Mouse (Mus musculus) bone marrow, adult 2 months (tissue): ENCODE data around the gene Mpz. TPM values are rescaled to one million over a fixed set of nuclear protein-coding genes. Genes with fewer than 3 reads are reported as not detected.

Source experiments
- H3K27ac ChIP-seq: fragments of 200-500 bp; 2 replicates; pipeline ENCODE4 v1.5.1; 2012; ENCODE audit warnings: low read depth, mild to moderate bottlenecking, control low read depth, inconsistent platforms, low read length; ENCODE audit not compliant: control insufficient read depth, poor library complexity, insufficient read depth
- H3K4me1 ChIP-seq: fragments of 200-500 bp; 2 replicates; pipeline ENCODE4 v1.6.1; 2011; ENCODE audit warnings: low read length; ENCODE audit not compliant: control insufficient read depth, insufficient read depth
- H3K4me3 ChIP-seq: fragments of 200-500 bp; replicated peaks from 2 replicates; pipeline ENCODE3; 2011; ENCODE audit warnings: mild to moderate bottlenecking, low read depth, low read length, control low read depth; ENCODE audit not compliant: control insufficient read depth
- CTCF ChIP-seq: fragments of 200-500 bp; IDR thresholded peaks from 2 replicates; pipeline ENCODE4 v1.5.1; 2011; ENCODE audit warnings: low read length, control low read depth; ENCODE audit not compliant: control insufficient read depth, insufficient read depth
- POLR2A ChIP-seq: fragments of 200-500 bp; IDR thresholded peaks from 2 replicates; pipeline ENCODE4 v1.6.1; 2011; ENCODE audit warnings: low read depth, mild to moderate bottlenecking, control low read depth, low read length, borderline replicate concordance; ENCODE audit not compliant: control insufficient read depth
- WGBS: fragments of 180-500 bp; shearing (Covaris S2); methylation state at CpG from one replicate; pipeline ENCODE4 v1.1.7; 2018; 5-methylcytosine and 5-hydroxymethylcytosine counted together
- polyA plus RNA-seq: library from polyadenylated mRNA; stranded (reverse); fragments of >200 nt; gene quantifications from 2 replicates; pipeline ENCODE4 v1.2.4, GENCODE M21; 2011; ENCODE audit warnings: low replicate concordance; ENCODE audit not compliant: missing spikeins, insufficient read depth, insufficient read length

Gene Mpz
- not detected in 2 replicates for polyA plus RNA-seq

- peak within 1 kb of the TSS; percentile 98 for H3K4me3 ChIP-seq
- peaks cover 2% of the 10 kb centered on the region for H3K4me1 ChIP-seq
- peak within 1 kb of the TSS; percentile 66 for H3K27ac ChIP-seq
- TF ChIP-seq CTCF: no peak
- TF ChIP-seq POLR2A: peak; percentile 94
- 1% methylated on average over 34 of the region's 34 CpGs for WGBS
These were observed at the start of gene Mpz, which contains the start of gene Sdhc for GRCm38 (mm10) chr1:171149974-171150760. Gene Mpz, plus strand, starts transcription at chr1:171150711. Gene Sdhc, minus strand, starts transcription at chr1:171150603.

- Histone ChIP-seq H3K4me1 (no peaks in the 10 kb centered on the region; the same call in 1 of the 2 replicates), H3K27ac (no peak overlapping the region), H3K4me3 (no peak overlapping the region)
- TF ChIP-seq CTCF (no peak), POLR2A (no peak)
- 42% methylated on average over 2 of the region's 2 CpGs for WGBS
These were observed 49.5 kb upstream of the Mpz start for GRCm38 (mm10) chr1:171101033-171101432.

DNA sequence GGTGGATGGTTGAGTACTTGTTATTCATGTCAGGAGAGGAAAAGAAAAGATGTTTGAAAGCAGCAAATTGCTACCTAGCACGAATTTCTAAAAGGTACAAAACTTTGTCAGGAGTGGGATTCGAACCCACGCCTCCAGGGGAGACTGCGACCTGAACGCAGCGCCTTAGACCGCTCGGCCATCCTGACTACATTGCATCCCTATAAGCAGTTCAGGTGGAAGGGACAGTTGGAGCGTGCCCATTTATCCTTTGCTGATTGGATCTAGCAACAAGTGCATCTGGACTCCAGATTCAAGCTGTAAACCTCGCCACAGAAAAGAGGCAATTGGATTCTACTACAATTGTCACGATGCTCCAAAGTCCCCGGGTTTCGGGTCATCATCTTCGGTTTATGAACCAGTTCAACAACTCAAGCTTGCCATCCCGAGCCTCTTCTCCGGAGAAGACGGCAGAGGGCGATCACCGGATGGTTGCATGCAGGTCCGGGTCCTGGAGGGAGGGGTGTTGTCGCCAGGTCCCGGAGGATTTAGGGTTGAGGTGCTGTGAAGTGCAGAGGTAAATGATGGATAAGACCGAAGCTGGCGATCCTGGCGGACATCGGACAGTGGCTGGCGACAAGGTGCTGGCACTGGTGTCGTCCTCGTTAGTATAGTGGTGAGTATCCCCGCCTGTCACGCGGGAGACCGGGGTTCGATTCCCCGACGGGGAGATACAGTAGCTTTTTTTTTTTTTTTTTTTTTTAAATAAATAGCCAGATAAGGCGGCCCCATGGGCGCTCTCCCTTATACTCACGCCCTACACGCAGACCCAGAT is 48.6 kb upstream of the Mpz start:
- peak overlapping the region; percentile 90 for H3K4me3 ChIP-seq
- TF ChIP-seq POLR2A (peak; percentile 24; the same call in 1 of the 2 replicates), CTCF (0 out of 2 replicates have a peak, but pooled peaks have one; percentile 1)
- under 1% methylated on average over 40 of the region's 40 CpGs for WGBS
- H3K27ac ChIP-seq: no peak overlapping the region
- H3K4me1 ChIP-seq: no peaks in the 10 kb centered on the region; the same call in 1 of the 2 replicates

GRCm38 (mm10) chr1:171102547-171103177 is 47.8 kb upstream of the Mpz start:
- H3K27ac ChIP-seq: no peak overlapping the region

GRCm38 (mm10) chr1:171103179-171103840 is 47.2 kb upstream of the Mpz start:
- 15% methylated on average over 10 of the region's 10 CpGs for WGBS
- peak overlapping the region; percentile 53 for H3K4me3 ChIP-seq
- H3K4me1 ChIP-seq: no peaks in the 10 kb centered on the region; the same call in 1 of the 2 replicates
- H3K27ac ChIP-seq: no peak overlapping the region
- TF ChIP-seq POLR2A (no peak), CTCF (no peak)

More at GRCm38 (mm10) chr1:171102547-171103177, 47.8 kb upstream of the Mpz start:
- Histone ChIP-seq H3K4me1 (no peaks in the 10 kb centered on the region; the same call in 1 of the 2 replicates), H3K4me3 (peak overlapping the region; percentile 90)
- TF ChIP-seq POLR2A: no peak
- no peak for TF ChIP-seq CTCF
- under 1% methylated on average over 35 of the region's 35 CpGs for WGBS

DNA sequence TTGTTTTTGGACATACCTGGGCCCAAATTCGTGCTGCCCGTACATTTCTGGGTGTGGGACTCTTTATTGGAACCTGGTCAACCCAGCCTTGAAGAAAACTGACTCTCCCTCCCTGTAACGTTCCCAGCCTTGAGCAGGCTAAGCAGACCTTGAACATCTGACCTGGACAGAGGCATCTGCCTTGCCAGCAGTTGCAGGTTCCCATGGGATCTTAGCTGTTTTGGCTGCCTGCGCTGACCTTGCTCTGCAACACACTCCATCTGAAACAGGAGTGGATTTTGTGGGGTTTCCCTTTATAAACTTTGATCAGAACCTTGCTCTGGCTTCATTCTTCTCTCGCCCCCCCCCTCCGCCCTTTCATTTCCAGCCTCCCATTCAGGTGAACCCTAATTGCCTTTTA is 45.3 kb upstream of the Mpz start:
- no peak for TF ChIP-seq CTCF
- no peak for TF ChIP-seq POLR2A
- WGBS: 83% methylated on average over 6 of the region's 6 CpGs

GRCm38 (mm10) chr1:171109620-171110019 is 40.9 kb upstream of the Mpz start:
- WGBS: 82% methylated on average over 9 of the region's 9 CpGs
- peaks cover 1% of the 10 kb centered on the region for H3K4me1 ChIP-seq
- no peak overlapping the region for H3K27ac ChIP-seq
- no peak overlapping the region for H3K4me3 ChIP-seq
- no peak for TF ChIP-seq POLR2A
- no peak for TF ChIP-seq CTCF

More for the DNA sequence above, 45.3 kb upstream of the Mpz start:
- no peak overlapping the region for H3K27ac ChIP-seq
- no peaks in the 10 kb centered on the region; the same call in 1 of the 2 replicates for H3K4me1 ChIP-seq
- H3K4me3 ChIP-seq: no peak overlapping the region
